Mouse (Mus musculus) lung, adult 10 weeks (tissue): ENCODE data around the gene Olfr308. TPM values are rescaled to one million over a fixed set of nuclear protein-coding genes. Genes with fewer than 3 reads are reported as not detected.

Source experiments
- polyA plus RNA-seq: library from polyadenylated mRNA; stranded (reverse); fragments of 350-450 nt; fragmentation: Illumina TruSeq; extraction: RNeasy Lipid Tissue Mini Kit (QIAGEN cat#74804); gene quantifications from one replicate; pipeline ENCODE4 v1.2.3, GENCODE M21; 2014; ENCODE audit warnings: low read depth, low replicate concordance; ENCODE audit not compliant: insufficient read depth

Olfr308 gene
- polyA plus RNA-seq, result not detected

DNA sequence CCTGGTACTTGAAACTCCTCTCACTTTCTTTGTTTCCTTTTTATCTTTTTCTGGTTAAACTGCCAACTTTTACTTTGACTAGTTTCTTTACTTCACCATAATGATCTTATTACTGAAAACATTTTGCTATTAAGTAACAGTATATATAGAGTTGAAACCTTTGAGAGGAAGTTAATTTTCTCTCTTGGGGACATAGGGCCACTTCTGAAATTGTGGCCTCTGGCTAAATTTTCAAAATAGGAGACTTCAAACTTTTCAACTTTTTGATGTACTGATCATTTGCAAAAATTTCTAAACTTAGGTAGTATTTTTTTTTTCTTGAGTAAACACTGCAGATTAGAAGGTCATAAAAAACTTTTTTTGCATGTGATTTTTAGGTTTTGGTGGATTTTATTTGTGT is at the start of gene Olfr308:
Olfr308 (minus strand) TSS at position 101 of the 400 bp plus-strand sequence.

DNA sequence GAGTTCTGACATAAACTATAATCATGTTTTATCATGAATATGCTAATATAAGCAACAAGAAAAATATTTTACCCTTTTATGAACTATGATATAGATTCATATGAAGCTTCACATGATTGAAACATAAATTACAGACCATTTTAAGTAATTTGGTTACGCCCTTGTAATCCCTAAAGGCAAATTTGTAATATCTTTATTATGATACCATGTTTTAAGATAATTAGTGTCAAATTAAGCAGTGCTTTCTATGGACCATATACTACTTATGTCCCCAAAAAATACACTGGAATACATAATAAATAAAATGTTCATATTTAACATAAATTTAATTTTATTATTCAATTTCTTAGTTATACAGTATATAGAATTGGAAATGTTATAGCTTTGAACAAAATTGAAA is 41.4 kb upstream of the Olfr308 start, which contains the start of gene Olfr305:
Olfr305 (minus strand) TSS at position 101 of the 400 bp plus-strand sequence.

DNA sequence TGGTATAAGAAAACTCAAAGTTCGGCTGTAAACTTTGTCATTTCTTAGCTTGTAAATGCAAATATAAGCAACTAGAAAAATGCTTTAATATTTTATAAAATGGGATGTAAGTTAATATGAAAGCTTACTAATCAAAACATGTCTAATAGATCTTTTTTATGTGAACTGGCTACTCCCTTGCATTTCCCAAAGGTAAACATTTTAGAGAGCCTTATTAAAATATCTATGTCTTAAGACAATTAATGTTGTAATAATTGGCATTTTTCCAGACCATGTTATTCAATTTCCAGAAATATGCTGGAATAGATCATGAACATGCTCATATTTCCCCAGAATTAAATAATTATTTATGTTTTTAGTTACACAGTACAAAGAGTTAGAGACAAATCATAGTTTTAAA is 12.1 kb upstream of the Olfr308 start, which contains the start of gene Olfr307:
Olfr307 (minus strand) TSS at position 101 of the 400 bp plus-strand sequence.

DNA sequence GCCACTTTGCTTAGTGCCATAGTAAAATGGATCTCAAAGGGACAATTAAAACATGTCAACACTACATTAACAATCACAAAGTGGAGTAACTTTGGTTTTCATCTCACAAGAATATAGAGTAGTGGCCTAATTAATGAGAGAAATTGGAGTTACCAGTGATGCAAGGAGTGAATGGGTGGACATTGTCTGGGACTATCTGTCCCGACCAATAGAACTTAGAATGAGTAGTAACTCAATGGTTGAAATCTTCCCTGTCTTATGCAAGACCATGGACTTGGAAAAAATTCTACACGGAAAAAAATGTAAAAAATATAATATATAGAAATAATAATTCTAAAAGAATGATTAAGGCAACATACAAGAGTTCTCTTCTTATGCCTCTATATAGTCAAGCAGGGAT is 11.8 kb downstream of the Olfr308 start, which contains the start of gene Olfr309:
Olfr309 (minus strand) TSS at position 101 of the 400 bp plus-strand sequence.

DNA sequence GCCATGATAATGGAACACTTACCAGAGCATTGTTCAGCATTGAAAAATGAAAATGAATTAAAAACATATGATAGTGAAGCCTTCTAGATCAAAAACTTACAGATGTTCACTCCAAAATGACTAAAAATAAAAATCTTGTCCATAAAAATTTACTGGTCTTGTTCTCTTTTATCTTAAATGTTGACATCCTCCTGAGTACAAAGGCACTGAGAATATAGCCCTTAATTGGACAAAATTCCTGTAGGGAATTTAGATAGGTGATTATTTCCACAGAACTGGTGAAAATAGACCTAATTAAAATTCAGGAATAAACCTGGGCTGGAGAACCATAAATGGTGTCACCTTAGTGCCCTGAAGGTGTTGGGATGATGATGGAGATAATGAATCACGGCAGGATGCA is 48.4 kb downstream of the Olfr308 start, which contains the start of gene Olfr310:
Olfr310 (minus strand) TSS at position 101 of the 400 bp plus-strand sequence.

Other genes with a start within 250 kb of the Olfr308 start
- not detected for gene Vmn2r75, start 153.9 kb downstream of the Olfr308 start, polyA plus RNA-seq
- gene Vmn2r76, start 79.3 kb downstream of the Olfr308 start, polyA plus RNA-seq, result not detected
- not detected for gene Olfr310, start 48.5 kb downstream of the Olfr308 start, polyA plus RNA-seq
- gene Olfr309, start 11.9 kb downstream of the Olfr308 start, polyA plus RNA-seq, result not detected
- gene Olfr307, start 12.0 kb upstream of the Olfr308 start, polyA plus RNA-seq, result not detected
- not detected for gene Olfr305, start 41.3 kb upstream of the Olfr308 start, polyA plus RNA-seq
- gene Olfr304, start 61.0 kb upstream of the Olfr308 start, polyA plus RNA-seq, result not detected
- gene Olfr303, start 72.2 kb upstream of the Olfr308 start, polyA plus RNA-seq, result not detected
- gene Olfr301, start 78.2 kb upstream of the Olfr308 start, polyA plus RNA-seq, result not detected
- gene Olfr299, start 134.3 kb upstream of the Olfr308 start, polyA plus RNA-seq, result not detected
- gene Olfr298, start 166.9 kb upstream of the Olfr308 start, polyA plus RNA-seq, result not detected
- gene Olfr297, start 194.3 kb upstream of the Olfr308 start, polyA plus RNA-seq, result not detected